Mouse (Mus musculus): ENCODE data around the gene 1810062G17Rik.

DNA sequence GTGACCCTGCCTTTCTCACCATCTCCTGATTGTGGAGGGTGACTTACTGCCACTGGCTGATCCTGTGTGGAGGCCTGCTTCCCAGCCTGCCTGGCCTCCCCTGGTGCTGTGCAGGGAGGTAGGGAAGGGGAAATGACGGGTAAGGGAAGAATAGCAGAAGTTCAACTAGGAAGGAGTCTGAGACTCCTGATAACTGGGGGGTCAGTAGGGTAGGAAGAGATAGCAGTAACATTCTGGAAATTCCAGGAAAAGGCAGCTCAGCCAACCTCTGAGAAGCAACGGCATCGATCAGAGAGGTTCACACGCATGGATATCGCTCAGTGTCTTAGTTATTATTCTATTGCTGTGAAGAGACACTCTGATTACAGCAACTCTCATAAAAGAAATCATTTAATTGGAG lies 15.8 kb downstream of the 1810062G17Rik start:
- TF ChIP-seq TAL1 (IDR thresholded peaks at IDR 0.05; ENCODE audit: low read length) (no peak), GATA1 (IDR thresholded peaks at IDR 0.05; ENCODE audit: low read length) (no peak)

Data from erythroblast, embryonic 14.5 days (primary cell).